Comparison of ENCODE assay signal across 28 mouse cellular contexts in the genomic region with DNA sequence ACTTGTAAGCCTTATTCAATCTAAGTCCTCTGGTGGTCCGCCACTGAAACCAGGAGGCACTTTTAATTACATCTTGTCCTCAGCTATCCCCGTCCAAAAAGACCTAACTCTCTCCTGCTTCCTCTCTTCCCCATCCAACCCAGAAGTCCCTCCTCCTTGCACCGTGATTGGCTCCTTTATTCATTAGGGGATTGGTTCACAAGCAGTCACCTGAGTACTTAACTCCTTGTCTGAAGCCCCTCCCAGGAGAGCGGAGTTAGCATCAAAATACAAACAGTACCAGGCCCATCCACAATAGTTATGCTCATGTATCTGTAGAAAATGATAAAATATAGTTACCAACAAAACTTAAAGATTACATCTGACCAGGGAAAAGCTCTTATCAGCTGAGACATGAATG. TPM values are rescaled to one million over a fixed set of nuclear protein-coding genes. Genes with fewer than 3 reads are reported as not detected.
DNase-seq lines count a peak whose midpoint lies in the region; ATAC-seq and TF ChIP-seq lines count a peak whose summit lies in the region.
"Had no signal": no experiment of that assay in that cellular context is flagged by ENCODE, and none has a peak within 500 bp of the region (broad histone marks: within the 10 kb centered on the region; RNA-seq: fewer than 3 reads in every experiment).

No protein-coding gene starts in this region.

- no peak overlapping the region for H3K4me2 ChIP-seq in liver, embryonic 12.5 days
- H3K4me2 ChIP-seq: embryonic facial prominence, embryonic 12.5 days; forebrain, embryonic 13.5 days; forebrain, embryonic 15.5 days had no signal

- H3K27me3 ChIP-seq in E14TG2a.4 (ENCODE audit: insufficient read depth, low read length) = no peaks in the 10 kb centered on the region
- no peaks in the 10 kb centered on the region for H3K27me3 ChIP-seq in liver, embryonic 12.5 days (replicated peaks)
- H3K27me3 ChIP-seq: CH12.LX; embryonic facial prominence, embryonic 12.5 days; forebrain, embryonic 13.5 days; forebrain, embryonic 15.5 days; Patski had no signal

- intact Hi-C loops in left cerebral cortex, postnatal 4 days (cut with DNase I) = no loop called here
- intact Hi-C loops in gastrocnemius, adult 2 months (cut with DNase I) = no loop called here

- H3K9ac ChIP-seq in liver, embryonic 12.5 days = no peak overlapping the region
- H3K9ac ChIP-seq: embryonic facial prominence, embryonic 12.5 days; forebrain, embryonic 13.5 days; forebrain, embryonic 15.5 days; forebrain, postnatal 0 days had no signal

- peak; percentile 53 for DNase-seq in heart, adult 11 months
- DNase-seq in heart, adult 18-20 months = no peak
- DNase-seq in ES-CJ7 (ENCODE audit: low read depth, low spot score) (peak; percentile 81), R1 (ENCODE audit: low read depth, low spot score) (peak; percentile 96)
- DNase-seq in left cerebral cortex, postnatal 4 days = no peak
- DNase-seq in gastrocnemius, adult 2 months = no peak
- DNase-seq: adrenal gland, adult 8-10 months; adrenal gland, postnatal 14 days; adrenal gland, postnatal 36 days; B cell, adult 2 months; cerebellum, adult 11-12 months; cerebellum, adult 2 months; cerebellum, adult 9-10 months; cerebellum, postnatal 10 days; cerebellum, postnatal 25 days; forebrain, postnatal 0 days had no signal

- H3K4me3 ChIP-seq in E14TG2a.4 (replicated peaks; ENCODE audit: low read length) = peak overlapping the region; percentile 62
- no peak overlapping the region for H3K4me3 ChIP-seq in liver, embryonic 12.5 days
- no peak overlapping the region for H3K4me3 ChIP-seq in gastrocnemius, adult 2 months
- H3K4me3 ChIP-seq: embryonic facial prominence, embryonic 10.5 days; embryonic facial prominence, embryonic 12.5 days; forebrain, embryonic 13.5 days; forebrain, embryonic 15.5 days had no signal

- ATAC-seq in liver, embryonic 12.5 days = no peak
- ATAC-seq: activated CD4-positive, CD25-positive, alpha-beta regulatory T cell, adult 4 months; CD4-positive, CD25-positive, alpha-beta regulatory T cell, adult 4 months; forebrain, embryonic 13.5 days; forebrain, embryonic 15.5 days; forebrain, postnatal 0 days; Patski had no signal

- peaks cover 20% of the 10 kb centered on the region for H3K4me1 ChIP-seq in E14TG2a.4 (replicated peaks; ENCODE audit: low read depth, low read length)
- H3K4me1 ChIP-seq in liver, embryonic 12.5 days = no peaks in the 10 kb centered on the region
- H3K4me1 ChIP-seq: embryonic facial prominence, embryonic 10.5 days; embryonic facial prominence, embryonic 12.5 days; forebrain, embryonic 13.5 days; forebrain, embryonic 15.5 days had no signal

- no peak for TF ChIP-seq CTCF in E14TG2a.4 (conservative IDR thresholded peaks at IDR 0.05; ENCODE audit: low read length)
- TF ChIP-seq CTCF in gastrocnemius, adult 2 months (IDR thresholded peaks at IDR 0.05) = no peak

- H3K27ac ChIP-seq in liver, embryonic 12.5 days = no peak overlapping the region
- no peak overlapping the region for H3K27ac ChIP-seq in gastrocnemius, adult 2 months
- H3K27ac ChIP-seq: embryonic facial prominence, embryonic 10.5 days; embryonic facial prominence, embryonic 12.5 days; forebrain, embryonic 13.5 days; forebrain, embryonic 15.5 days had no signal

- H3K36me3 ChIP-seq in E14TG2a.4 (ENCODE audit: insufficient read depth, low read length) = peaks cover 80% of the 10 kb centered on the region
- H3K36me3 ChIP-seq in liver, embryonic 12.5 days = peaks cover 96% of the 10 kb centered on the region

- H3K9me3 ChIP-seq in E14TG2a.4 (ENCODE audit: low read length) = no peaks in the 10 kb centered on the region
- peaks cover 5% of the 10 kb centered on the region; the same call in 1 of the 2 replicates for H3K9me3 ChIP-seq in liver, embryonic 12.5 days (replicated peaks)
- H3K9me3 ChIP-seq: embryonic facial prominence, embryonic 12.5 days; forebrain, embryonic 13.5 days; forebrain, embryonic 15.5 days had no signal

- WGBS in liver, embryonic 12.5 days (ENCODE audit: insufficient replicate concordance) = 86% methylated on average over 4 of the region's 4 CpGs

RNA-seq across cellular contexts. Expression of gene Zfp809, which starts 14.5 kb away (rescaled TPM):
- total RNA-seq in heart, adult 18-20 months (2021) = 10 to 100 TPM; 22.6 to 24.1 TPM
- 11.7 and 12.3 TPM in 2 replicates for polyA plus RNA-seq in liver, embryonic 12.5 days (2016; fragmentation: Nextera tagmentation; extraction: Ambion mirVana)
- 10 to 100 TPM; 12.8 to 13.7 TPM for total RNA-seq in left cerebral cortex, postnatal 4 days (2021)
- total RNA-seq in gastrocnemius, adult 2 months (2021) = 1 to 10 TPM; 7.0 to 7.2 TPM

RNA-seq across cellular contexts. Expression of gene Zfp599, which starts 19.7 kb away (rescaled TPM):
- under 1 TPM; 0.15 to 0.21 TPM for total RNA-seq in heart, adult 18-20 months (2021)
- polyA plus RNA-seq in liver, embryonic 12.5 days (2016; fragmentation: Nextera tagmentation; extraction: Ambion mirVana) = 2.2 and 2.3 TPM in 2 replicates
- total RNA-seq in left cerebral cortex, postnatal 4 days (2021) = 1 to 10 TPM; 5.0 to 6.2 TPM
- not detected for total RNA-seq in gastrocnemius, adult 2 months (2021)

RNA-seq across cellular contexts. Expression of gene Zfp872, which starts 52.1 kb away (rescaled TPM):
- under 1 TPM; 0.13 to 0.15 TPM for total RNA-seq in heart, adult 18-20 months (2021)
- 0.07 and 0.14 TPM in 2 replicates for polyA plus RNA-seq in liver, embryonic 12.5 days (2016; fragmentation: Nextera tagmentation; extraction: Ambion mirVana)
- under 1 TPM; 0.78 to 0.83 TPM for total RNA-seq in left cerebral cortex, postnatal 4 days (2021)
- total RNA-seq in gastrocnemius, adult 2 months (2021) = not detected
- total RNA-seq: CH12.LX had no signal
- polyA plus RNA-seq: CD4-positive, CD25-positive, alpha-beta regulatory T cell, adult 4 months; frontal cortex, adult 2 months; G1E; Patski had no signal

Comparison
In these comparisons a context has a peak if more than half of its experiments do, and no peak if none do; other contexts are left out.
1. DNase-seq: peak in heart, adult 11 months (single experiment), ES-CJ7 (single experiment) and R1 (single experiment); none in heart, adult 18-20 months (0 of 2), left cerebral cortex, postnatal 4 days (single experiment) and gastrocnemius, adult 2 months (single experiment).
2. RNA of gene Zfp599, which starts 19.7 kb away (total RNA-seq): 5.0 to 6.2 TPM in left cerebral cortex, postnatal 4 days; 0.15 to 0.21 TPM in heart, adult 18-20 months and not detected in gastrocnemius, adult 2 months; every median in the first group is over 4 times any median in the second.